Mouse (Mus musculus): ENCODE data around the gene Hipk2.

Gene Hipk2

DNA sequence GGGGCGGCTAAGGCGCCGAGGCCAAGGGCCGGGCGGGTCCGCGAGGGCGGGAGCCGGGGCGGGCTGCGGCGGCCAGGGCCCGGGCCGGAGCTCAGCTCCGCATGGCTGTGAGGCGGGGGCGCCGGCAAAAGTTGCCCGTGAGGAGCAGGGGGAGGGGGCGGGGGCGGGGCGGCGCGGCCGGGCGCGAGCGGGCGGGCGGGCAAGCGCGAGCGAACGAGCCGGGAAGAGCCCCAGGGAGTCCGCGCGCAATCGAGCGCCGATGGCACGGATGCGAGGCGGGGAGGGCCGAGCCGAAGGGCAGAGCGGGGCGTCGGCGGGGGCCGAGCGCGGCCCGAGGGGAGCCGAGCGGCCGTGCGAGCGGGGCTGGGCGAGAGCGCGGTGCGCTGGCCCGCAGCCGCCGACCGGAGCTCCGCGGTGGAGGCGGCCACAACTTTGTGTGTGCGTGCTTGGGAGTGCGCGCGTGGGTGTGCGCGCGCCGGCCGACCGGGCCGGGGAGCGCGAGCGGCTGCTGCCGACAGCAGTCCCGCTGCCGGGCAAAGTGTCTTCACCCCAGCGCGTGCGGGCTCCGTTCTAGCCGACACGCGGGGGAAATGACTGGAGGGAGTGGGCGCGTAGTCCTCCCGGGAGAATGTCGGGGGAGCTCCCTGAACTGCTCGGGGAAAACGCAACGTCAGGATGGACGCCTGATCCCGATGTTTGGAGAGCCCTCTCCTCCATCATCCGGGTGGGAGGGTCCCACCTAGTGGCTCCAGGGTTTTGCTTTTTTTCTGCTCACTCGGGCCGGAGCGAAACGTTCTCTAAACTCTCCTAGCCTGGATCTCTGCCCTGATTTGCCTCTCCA, at the start of gene Hipk2:
Gene Hipk2, minus strand, starts transcription at position 95 of the 841 bp plus-strand sequence.
- DNase-seq (ENCODE audit: low spot score in 2 of 2) = peak; percentile 82 to 92

DNA sequence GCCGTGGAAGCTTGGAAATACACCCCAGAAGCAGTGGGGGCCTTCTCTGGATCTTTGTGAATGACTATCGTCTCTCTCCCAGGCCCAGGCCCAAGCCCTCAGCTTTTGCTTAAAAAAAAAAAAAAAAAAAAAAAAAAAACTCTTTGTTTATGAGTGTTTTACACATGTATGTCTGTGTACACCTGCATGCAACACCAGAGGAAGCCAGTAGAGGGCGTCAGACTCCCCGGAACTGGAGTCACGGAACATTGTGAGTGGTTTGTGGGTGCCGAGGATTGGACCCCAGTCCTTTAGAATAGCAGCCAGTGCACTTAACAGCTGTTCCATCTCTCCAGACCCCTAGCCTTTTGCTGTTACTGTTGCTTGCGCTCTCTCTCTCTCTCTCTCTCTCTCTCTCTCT, 49.8 kb upstream of the Hipk2 start:
- no peak for DNase-seq (ENCODE audit: low spot score in 2 of 2)

GRCm38 (mm10) chr6:38923870-38924817, 48.2 kb upstream of the Hipk2 start:
- DNase-seq (ENCODE audit: low spot score in 2 of 2) = peak; percentile 76 to 80

- no peak for DNase-seq (ENCODE audit: low spot score in 2 of 2)
These were observed 47.5 kb upstream of the Hipk2 start for GRCm38 (mm10) chr6:38923450-38923849.

- DNase-seq (ENCODE audit: low spot score in 2 of 2) = no peak
These were observed 46.6 kb upstream of the Hipk2 start for GRCm38 (mm10) chr6:38922517-38922916.

DNA sequence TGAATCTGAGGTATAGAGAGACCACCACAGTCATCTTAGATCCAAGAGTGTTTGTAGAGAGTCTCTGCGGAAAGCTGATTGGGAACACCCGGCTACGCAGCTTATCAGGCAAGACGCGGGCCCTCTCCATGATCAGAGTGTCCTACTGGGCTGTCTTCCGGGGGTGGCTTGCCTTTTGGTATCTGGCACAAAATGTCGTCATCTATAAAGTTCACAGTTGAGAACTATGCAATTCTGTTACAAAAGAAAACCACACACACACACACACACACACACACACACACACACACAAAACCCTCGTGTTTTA, 45.8 kb upstream of the Hipk2 start:
- no peak for DNase-seq (ENCODE audit: low spot score in 2 of 2)

DNA sequence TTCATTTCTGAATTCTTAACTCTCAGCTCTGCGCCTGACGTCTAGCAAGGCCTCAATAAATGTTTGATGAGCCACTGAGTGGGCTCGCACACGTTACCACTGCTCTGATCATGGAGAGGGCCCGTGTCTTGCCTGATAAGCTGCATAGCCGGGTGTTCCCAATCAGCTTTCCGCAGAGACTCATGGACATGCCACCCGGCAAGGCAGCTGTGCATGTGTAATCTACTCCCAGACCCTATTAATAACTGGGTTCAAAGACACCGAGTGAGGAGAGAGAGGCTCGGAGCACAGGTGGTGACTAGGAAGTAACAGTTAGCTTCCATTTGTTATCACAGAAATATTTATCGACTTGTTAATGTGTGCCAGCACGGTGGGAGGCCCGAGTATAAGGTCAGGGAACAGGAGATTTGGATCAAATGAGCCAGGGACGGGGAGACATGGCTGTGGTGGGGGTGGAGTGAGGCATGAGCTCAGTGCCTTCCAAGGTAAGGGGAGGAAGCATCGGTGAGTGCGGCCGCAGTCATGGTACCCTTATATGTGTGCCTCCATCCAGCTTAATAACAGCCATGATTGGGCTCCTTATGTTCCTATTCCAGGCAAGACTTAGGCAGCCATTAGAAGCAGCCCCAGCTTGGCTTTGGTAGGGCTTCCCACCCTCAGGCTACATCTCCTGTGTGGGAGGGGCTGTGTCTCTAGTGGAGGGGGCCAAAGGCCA, 45.3 kb upstream of the Hipk2 start:
- DNase-seq (ENCODE audit: low spot score in 2 of 2) = no peak

GRCm38 (mm10) chr6:38920141-38920540, 44.2 kb upstream of the Hipk2 start:
- no peak for DNase-seq (ENCODE audit: low spot score in 2 of 2)

GRCm38 (mm10) chr6:38919135-38919740, 43.3 kb upstream of the Hipk2 start:
- no peak for DNase-seq (ENCODE audit: low spot score in 2 of 2)

DNA sequence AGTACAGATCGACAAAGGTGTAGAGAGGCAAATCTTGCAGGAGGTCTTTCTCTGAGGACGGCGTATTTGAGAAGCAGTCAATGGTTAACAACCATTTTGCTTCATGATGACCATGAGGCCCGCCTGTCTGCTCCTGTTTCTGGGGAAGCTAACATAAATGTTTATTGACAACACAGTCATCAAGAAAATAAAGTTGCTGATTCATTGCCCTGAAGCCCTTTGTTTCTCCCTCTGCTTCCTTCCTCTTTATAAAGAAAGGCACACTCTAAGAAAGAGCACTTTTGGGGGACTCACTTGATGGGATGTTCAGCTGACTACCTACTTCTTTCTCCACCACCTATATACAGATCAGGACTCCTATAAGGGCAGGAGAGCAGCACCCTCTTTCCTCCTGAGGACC, 42.8 kb upstream of the Hipk2 start:
- DNase-seq (ENCODE audit: low spot score in 2 of 2) = no peak

- DNase-seq (ENCODE audit: low spot score in 2 of 2) = no peak
These were observed 41.5 kb upstream of the Hipk2 start for GRCm38 (mm10) chr6:38917415-38917814.

GRCm38 (mm10) chr6:38916571-38916970, 40.6 kb upstream of the Hipk2 start:
- DNase-seq (ENCODE audit: low spot score in 2 of 2) = no peak

DNA sequence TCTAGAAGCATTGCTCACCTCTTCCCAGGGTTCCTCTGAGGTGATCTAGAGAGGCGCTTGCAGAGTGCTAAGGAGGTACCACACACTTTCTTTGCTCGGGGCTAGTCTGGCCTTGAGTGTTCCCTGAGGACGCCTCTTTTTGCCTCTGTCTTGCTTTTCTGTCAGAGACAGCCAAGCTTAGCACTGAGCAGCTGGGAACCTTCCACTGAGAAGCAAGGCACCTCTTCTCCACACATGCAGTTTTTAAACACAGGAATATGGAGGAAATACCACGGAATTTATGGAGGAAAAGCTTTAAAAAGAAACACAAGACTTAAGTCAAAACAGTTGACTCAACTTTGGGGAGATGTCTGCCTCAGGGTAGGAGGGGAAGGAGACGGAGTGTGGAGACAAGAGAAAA, 39.8 kb upstream of the Hipk2 start:
- no peak for DNase-seq (ENCODE audit: low spot score in 2 of 2)

DNA sequence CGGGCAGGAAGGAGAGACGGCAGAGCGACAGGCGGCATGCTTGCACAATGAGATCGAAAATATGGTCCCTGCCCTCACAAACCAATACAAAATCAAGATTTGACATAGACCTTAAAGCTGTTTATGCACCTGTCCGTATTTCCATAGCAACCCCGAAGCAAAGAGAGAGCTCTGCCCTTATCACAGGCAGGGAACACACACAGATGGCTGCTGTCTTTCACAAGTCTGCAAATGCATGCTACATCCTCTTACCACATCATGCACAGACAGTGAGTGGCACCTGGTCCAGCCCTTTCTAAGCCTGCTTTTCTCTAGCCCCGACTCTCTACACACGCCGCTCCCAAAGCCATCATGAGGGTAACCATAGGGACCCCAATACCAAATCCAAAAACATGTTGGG, 38.2 kb upstream of the Hipk2 start:
- no peak for DNase-seq (ENCODE audit: low spot score in 2 of 2)

DNA sequence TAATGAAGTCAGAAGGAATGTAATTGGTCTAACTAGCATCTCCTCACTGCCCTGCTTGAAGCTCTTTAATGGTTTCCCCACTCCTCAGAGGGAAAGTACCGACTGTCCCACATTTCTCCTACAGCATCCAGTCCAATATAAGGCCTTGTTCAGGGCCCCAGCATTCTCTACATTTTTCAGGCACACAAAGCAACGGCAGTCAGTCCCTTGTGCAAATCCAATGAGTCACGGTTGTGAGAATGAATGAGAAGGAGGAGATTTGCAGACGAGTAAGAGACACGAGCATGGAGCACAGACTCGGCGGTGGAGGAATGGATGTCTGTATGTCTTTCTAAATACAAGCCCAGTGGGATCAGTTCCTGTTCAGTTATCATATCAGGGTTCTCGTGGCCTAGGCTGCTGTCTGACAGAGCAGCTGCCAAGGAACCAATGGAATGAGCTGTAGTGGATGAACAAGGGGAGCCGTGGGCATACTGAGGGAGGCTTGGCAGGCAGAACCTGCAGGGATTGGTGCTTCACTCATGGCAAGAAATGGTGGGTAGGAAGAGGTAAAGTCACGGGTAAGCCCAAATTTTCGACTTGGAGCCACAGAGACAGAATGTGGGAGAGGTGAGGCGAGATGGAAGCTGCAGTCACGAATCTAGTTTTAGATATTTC, 37.5 kb upstream of the Hipk2 start:
- DNase-seq (ENCODE audit: low spot score in 2 of 2) = no peak

DNA sequence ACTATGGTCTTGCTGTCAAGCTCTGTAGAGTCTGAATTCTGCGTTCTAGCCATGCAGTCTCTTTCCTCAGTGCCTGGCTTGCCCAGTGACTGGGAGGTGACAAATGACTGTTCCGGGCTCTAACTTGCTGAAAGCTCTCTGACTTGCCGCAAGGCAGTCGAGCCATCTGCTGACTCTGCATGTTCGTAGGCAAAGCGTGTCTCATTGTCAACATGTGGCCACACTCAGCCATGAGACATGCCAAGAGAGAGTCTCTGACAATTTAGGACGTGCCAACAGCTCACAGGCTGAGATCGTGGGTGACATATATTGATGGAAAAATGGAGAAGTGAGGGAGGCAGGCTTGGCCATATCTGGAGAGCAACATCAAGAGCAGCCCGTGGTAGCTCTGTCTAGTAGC, 36.9 kb upstream of the Hipk2 start:
- DNase-seq (ENCODE audit: low spot score in 2 of 2) = no peak

GRCm38 (mm10) chr6:38912121-38912660, 36.2 kb upstream of the Hipk2 start:
- DNase-seq (ENCODE audit: low spot score in 2 of 2) = no peak

- peak; percentile 85 to 91 for DNase-seq (ENCODE audit: low spot score in 2 of 2)
These were observed 35.0 kb upstream of the Hipk2 start for GRCm38 (mm10) chr6:38910828-38911559.

DNA sequence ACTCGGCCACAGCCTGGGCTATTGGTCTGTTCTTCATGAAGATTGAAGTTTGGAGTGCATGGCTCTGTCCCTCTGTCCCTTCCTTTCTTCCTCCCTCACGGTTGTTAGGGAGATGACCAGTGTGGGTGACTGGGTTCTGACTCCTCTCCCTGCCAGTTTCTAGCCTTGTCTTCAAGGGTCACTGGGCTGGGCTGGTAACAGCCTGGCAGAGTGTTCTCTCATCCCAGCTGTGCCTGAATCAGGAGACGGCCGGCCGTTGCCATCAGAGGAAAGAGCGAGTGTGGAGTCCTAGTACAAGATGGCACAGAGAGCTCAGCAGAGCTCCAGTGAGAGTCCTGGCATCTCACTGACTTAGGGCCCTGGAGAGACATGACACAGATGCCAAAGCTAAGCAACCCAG, 32.4 kb upstream of the Hipk2 start:
- no peak for DNase-seq (ENCODE audit: low spot score in 2 of 2)

- no peak for DNase-seq (ENCODE audit: low spot score in 2 of 2)
These were observed 30.0 kb upstream of the Hipk2 start for GRCm38 (mm10) chr6:38906005-38906404.
